Mouse (Mus musculus) myocyte (in vitro differentiated cells): ENCODE data around the gene Prpf4b.

ENCODE experiments used
- MAX ChIP-seq: IDR thresholded peaks from one replicate; pipeline ENCODE4 v1.6.1; 2011; ENCODE audit warnings: low read depth, mild to moderate bottlenecking, control low read depth
- POLR2A ChIP-seq: IDR thresholded peaks from one replicate; pipeline ENCODE4 v1.6.1; 2011; ENCODE audit warnings: low read depth, mild to moderate bottlenecking, control low read depth, moderate library complexity; ENCODE audit not compliant: insufficient read length
- POLR2AphosphoS2 ChIP-seq: IDR thresholded peaks from one replicate; pipeline ENCODE4 v1.6.1; 2011; ENCODE audit warnings: low read depth, control low read depth; ENCODE audit not compliant: insufficient read length
- TCF12 ChIP-seq: IDR thresholded peaks from one replicate; pipeline ENCODE4 v1.6.1; 2011; ENCODE audit warnings: mild to moderate bottlenecking, control low read depth; ENCODE audit not compliant: poor library complexity, insufficient read depth, severe bottlenecking

DNA sequence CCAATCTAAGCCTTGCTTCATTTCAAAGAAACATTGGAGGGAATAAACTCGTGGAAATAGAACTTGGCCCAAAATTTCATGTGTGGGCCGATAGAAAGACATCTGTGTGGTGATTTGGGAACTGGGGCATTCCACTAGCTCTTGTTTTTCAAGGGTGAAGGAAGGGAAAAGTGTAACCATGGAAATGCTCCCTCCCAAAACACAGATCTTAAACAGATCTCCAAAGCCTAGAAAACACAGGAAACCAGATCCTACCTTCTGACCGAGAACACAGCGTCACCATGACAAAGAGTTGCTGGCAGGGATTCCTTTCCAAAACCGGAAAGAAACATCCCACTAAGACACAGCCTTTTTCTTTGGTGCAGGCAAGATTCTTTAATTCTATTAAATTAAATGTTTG, 15.7 kb upstream of the Prpf4b start:
- TF ChIP-seq POLR2A, result no peak
- no peak for TF ChIP-seq TCF12
- no peak for TF ChIP-seq POLR2AphosphoS2
- TF ChIP-seq MAX, result no peak
